Mouse (Mus musculus) left cerebral cortex, postnatal 14 days (tissue): ENCODE results near the gene Zfp114. TPM values are rescaled to one million over a fixed set of nuclear protein-coding genes. Genes with fewer than 3 reads are reported as not detected.

Experiments used
- total RNA-seq, 2 experiments: library from RNA; stranded (reverse); gene quantifications; 2 replicates each; pipeline ENCODE4 v1.2.3; 2021

The Zfp114 gene
- total RNA-seq, 2 experiments from 2014 or later: 3.7 TPM

Other genes with a start within 250 kb of the Zfp114 start
- gene Vmn1r179, start 248.1 kb upstream of the Zfp114 start, total RNA-seq: not detected
- gene Vmn1r180, start 224.4 kb upstream of the Zfp114 start, total RNA-seq: not detected
- gene Vmn1r181, start 200.4 kb upstream of the Zfp114 start, total RNA-seq: not detected
- gene V1rd19, start 173.4 kb upstream of the Zfp114 start, total RNA-seq: not detected
- not detected for gene Vmn1r183, start 121.8 kb upstream of the Zfp114 start, total RNA-seq
- gene Zfp180, start 93.1 kb upstream of the Zfp114 start, total RNA-seq: 10 to 100 TPM; 29.5 to 31.7 TPM
- 1 to 10 TPM; 7.5 to 9.1 TPM for gene Zfp112, start 62.7 kb upstream of the Zfp114 start, total RNA-seq
- gene Zfp235, start 40.9 kb upstream of the Zfp114 start, total RNA-seq: 10 to 100 TPM; 20.2 to 22.8 TPM
- 10 to 100 TPM in 1 of 2 experiments, 1 to 10 TPM in 1; 8.7 to 12.2 TPM for gene Zfp111, start 36.4 kb downstream of the Zfp114 start, total RNA-seq
- 1 to 10 TPM; 6.3 to 7.0 TPM for gene Zfp109, start 62.5 kb downstream of the Zfp114 start, total RNA-seq
- 1 to 10 TPM; 6.1 to 7.5 TPM for gene Zfp108, start 79.7 kb downstream of the Zfp114 start, total RNA-seq
- 10 to 100 TPM; 12.3 to 13.2 TPM for gene Zfp93, start 95.4 kb downstream of the Zfp114 start, total RNA-seq
- 10 to 100 TPM; 17.8 to 22.0 TPM for gene Zfp61, start 126.2 kb downstream of the Zfp114 start, total RNA-seq
- 10 to 100 TPM; 16.1 to 16.3 TPM for gene Zfp94, start 141.6 kb downstream of the Zfp114 start, total RNA-seq
- not detected for gene Tescl, start 158.9 kb downstream of the Zfp114 start, total RNA-seq
- not detected for gene Lypd5, start 174.1 kb downstream of the Zfp114 start, total RNA-seq
- under 1 TPM; 0.32 to 0.40 TPM for gene Kcnn4, start 195.2 kb downstream of the Zfp114 start, total RNA-seq
- gene Smg9, start 224.6 kb downstream of the Zfp114 start, total RNA-seq: 10 to 100 TPM; 35.5 to 39.7 TPM